Comparison of ENCODE assay signal across 17 mouse cellular contexts in the genomic region with DNA sequence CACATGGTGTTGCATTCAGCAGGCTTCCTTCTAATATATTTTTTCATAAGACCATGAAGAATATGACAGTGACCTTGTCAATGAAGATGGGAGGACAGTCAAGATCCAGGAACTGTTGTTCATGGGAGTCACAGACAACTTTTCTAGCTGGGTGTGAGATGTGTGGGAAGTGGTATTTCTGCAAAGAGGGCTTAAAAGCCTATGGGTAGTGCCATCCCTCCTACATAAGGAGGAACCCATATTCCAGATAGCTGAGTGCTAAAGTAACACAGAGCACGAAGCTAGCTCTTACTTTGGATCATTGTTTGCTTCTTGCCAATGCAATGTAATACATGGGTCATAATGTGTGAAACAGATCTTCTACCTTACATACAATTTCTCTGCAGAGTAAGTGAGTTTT.
"Had no signal": no experiment of that assay in that cellular context is flagged by ENCODE, and none has a peak within 500 bp of the region (broad histone marks: within the 10 kb centered on the region; RNA-seq: fewer than 3 reads in every experiment).

No protein-coding gene starts in this region.

- H3K27ac ChIP-seq: midbrain, embryonic 10.5 days; midbrain, embryonic 12.5 days; neural tube, embryonic 13.5 days; neural tube, embryonic 15.5 days had no signal

- DNase-seq: lung, adult 18-20 months; lung, embryonic 14.5 days; lung, postnatal 10 days; lung, postnatal 4 days; midbrain, embryonic 14.5 days; retina, postnatal 1 day; right cerebral cortex, postnatal 25 days; right cerebral cortex, postnatal 4 days; spleen, adult 18-20 months; thymus, adult 2 months; thymus, postnatal 25 days; thymus, postnatal 4 days had no signal

- H3K4me3 ChIP-seq: midbrain, embryonic 10.5 days; midbrain, embryonic 12.5 days; myocyte; neural tube, embryonic 13.5 days; neural tube, embryonic 15.5 days had no signal
